Mouse (Mus musculus) left cerebral cortex, postnatal 10 days (tissue): ENCODE data around the gene Exosc5. TPM values are rescaled to one million over a fixed set of nuclear protein-coding genes. Genes with fewer than 3 reads are reported as not detected.

Source experiments
- DNase-seq, 2 experiments: peaks; one replicate each; pipeline ENCODE4 v3.0.0; 2021 to 2022; ENCODE audit warnings: low spot score in 2 of 2, mixed read lengths in 1 of 2; ENCODE audit errors: extremely low spot score in 1 of 2
- intact Hi-C: fragments of 180-260 bp; cut with DNase I; formaldehyde crosslinking; loops from one replicate; pipeline ENCODE4 v1.15.1; 2025
- total RNA-seq, 2 experiments: library from RNA; stranded (reverse); gene quantifications; 2 replicates each; pipeline ENCODE4 v1.2.3; 2021

Gene Exosc5
- 10 to 100 TPM; 21.8 to 22.0 TPM for total RNA-seq

DNA sequence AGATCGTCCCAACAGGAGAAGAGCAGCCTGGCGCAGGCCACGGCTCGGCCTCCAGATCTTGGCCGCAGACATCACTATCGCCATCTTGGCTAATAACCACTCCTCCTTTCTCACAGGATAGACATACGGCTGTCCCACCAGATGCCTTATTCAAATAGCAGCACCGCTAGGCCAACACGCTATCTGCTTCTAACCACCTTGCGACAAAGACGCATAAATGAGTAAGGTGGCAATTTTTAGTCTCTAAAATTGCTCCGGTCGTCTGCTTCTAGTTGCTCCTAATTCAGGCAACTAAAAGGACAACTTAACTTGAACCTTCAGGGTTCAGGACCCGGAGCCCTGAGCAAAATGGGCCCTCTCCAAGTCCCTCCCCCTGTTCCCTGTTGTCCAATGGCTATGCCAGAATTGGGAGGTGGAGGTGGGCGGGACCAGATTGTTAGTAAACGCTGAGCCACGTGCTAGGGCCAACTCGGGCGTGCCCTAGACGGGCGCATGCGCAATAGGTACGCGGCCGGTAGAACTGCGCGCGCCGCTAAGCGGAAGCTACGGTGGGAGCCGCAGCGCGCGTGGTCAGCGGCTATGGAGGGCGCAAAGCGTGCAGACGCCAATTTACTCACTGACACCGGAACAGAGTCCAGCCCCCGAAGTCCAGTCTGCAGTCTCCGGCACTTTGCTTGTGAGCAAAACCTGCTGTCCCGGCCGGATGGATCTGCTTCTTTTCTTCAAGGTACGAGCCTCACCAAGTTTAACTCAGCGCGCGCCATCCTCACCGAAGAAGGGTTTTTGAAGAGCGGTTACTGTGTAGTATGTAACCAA lies at the start of gene Exosc5, which contains the start of gene Bckdha:
Gene Exosc5 (plus strand): TSS at position 508 of the 816 bp plus-strand sequence.
Gene Bckdha (minus strand): TSS at position 325 of the 816 bp plus-strand sequence.
- DNase-seq, result peak; percentile 100
- intact Hi-C loops, result no loop called here

DNA sequence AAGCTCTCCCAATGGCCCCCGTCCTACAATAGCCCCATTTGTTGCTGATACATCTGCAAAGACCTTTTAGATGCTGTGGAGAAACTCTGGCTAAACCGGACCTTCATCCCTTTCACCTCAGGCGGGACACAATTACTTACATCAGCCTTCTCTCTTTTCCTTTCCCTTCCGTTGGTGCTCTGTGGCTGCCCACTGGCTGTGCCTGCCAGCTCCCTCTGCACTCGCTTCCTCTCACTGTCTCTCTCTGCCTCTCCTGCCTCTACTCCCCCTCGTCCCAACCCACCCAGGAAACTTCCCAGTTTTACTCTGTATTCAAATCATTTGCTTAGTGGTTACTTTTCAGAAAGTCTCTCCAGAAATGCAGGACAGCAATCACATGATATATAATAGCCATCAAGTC lies 48.9 kb upstream of the Exosc5 start:
- DNase-seq, result no peak
- intact Hi-C loops, result no loop called here

DNA sequence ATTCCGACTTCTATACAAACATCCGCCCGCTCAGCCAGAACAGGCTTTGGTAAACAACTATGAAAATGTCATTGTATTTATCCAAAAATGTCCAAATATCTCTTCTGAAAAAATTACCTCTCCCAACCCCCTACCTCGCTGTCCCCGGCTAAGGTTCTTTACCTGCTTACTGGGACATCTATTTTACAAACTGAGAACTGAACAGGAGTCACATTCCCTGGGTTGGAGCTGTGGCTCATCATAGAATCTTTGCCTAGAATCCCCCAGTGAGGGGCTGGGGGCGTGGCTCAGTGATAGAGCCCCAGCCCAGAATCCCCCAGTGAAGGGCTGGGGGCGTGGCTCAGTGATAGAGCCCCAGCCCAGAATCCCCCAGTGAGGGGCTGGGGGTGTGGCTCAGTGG lies 47.5 kb upstream of the Exosc5 start:
- DNase-seq, result no peak
- intact Hi-C loops, result no loop called here

DNA sequence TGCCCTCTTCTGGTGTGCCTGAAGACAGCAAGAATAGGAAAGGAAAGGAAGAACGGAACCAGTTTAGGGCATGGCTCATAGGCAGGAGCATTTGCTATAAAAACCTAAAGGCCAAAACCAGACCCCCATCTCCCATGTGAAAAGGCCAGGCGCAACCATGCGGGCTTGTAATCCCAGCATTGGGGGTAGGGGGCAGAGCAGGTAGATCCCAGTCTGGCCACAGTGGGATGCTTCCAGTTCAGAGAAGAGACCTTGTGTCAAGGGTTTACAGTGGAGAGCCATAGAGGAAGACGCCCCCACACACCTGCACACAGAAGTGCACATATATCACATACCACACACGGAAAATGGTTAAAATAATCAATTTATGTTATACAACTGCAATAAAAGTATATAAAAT lies 44.9 kb upstream of the Exosc5 start:
- no peak for DNase-seq
- intact Hi-C loops, result no loop called here

DNA sequence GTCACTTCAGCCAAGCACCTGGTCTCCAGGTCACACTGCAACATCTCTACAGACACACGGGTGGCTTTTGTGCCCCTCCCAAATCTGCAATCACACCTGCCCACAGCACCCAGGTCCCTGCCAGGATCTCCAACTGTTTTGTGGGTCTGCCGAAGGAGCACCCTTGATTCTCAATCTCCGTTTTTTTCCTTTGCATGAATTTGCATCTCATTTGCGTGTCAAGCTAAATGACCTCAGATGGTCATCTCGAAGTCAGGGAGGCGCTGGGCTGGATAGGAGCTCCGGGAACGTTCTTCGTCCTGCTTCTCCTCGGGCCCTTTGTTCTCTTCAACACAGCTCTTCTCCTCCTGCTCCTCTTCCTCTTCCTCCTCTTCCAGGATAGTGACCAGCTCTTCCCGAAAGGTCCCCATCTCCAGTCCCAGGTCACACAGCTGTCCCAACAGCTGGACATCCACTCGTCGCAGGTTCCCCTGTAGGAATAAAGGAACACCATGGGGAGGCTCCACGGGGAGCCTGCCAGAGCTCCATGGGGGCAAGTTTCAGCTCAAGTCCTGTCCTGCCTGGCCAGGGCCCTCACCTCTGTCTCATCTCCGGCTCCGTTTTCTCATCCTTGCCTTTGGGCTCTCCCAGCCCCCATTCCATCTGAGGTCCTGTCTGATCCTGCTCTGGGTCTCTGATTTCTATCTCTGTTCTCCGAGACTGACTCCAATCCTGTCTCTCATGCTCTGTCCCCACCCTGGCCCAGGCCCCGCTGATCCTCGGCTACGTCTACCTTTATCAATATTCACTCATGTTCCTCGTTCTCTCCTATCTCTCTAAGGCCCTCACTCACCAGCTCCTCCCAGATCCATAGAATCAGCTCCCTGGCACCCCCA lies 43.9 kb upstream of the Exosc5 start:
- intact Hi-C loops, result no loop called here
- DNase-seq, result no peak

- DNase-seq, result peak in 1 of 2 experiments; percentile 51
- intact Hi-C loops, result no loop called here
Measured at GRCm38 (mm10) chr7:25615706-25616011, 43.3 kb upstream of the Exosc5 start, which contains the start of gene Erich4. TSS of gene Erich4 (minus strand) at chr7:25615892.

DNA sequence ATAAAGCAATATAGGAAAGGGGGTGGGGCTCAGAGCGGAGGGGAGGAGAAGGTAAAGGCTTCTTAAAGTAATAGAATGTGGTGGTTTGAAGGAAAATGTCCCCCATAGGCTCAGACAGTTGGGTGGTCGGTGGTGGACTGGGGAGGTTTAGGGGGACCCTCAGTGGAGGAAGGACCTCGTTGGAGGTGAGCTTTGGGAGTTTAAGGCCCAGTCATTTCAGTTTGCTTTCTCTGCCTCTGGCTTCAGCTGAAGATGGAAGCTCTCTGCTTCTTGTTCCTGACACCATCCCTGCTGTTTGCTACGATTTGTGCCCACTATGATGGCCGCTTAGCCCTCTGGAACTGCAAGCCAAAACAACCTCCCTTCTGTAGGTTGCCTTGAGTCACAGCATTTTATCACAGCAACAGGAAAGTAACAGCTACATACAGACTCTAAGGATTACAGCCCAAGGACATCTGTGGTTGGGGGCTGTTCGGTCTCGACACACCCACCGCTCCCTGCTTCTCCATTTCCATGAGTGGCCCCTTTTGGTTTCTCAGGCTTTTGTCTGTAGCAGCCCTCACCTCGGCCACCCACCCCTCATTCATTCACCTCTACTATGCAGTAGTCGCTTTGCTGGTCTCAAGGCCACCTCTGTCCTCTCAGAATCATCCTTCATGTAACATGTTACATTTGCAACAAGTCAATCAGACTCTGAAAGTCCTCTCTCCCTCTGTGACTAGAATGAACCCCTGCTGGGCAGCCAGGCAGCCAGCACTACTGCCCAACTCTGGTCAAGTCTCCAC lies 41.4 kb upstream of the Exosc5 start:
- intact Hi-C loops, result no loop called here
- peak in 1 of 2 experiments; percentile 15 for DNase-seq

DNA sequence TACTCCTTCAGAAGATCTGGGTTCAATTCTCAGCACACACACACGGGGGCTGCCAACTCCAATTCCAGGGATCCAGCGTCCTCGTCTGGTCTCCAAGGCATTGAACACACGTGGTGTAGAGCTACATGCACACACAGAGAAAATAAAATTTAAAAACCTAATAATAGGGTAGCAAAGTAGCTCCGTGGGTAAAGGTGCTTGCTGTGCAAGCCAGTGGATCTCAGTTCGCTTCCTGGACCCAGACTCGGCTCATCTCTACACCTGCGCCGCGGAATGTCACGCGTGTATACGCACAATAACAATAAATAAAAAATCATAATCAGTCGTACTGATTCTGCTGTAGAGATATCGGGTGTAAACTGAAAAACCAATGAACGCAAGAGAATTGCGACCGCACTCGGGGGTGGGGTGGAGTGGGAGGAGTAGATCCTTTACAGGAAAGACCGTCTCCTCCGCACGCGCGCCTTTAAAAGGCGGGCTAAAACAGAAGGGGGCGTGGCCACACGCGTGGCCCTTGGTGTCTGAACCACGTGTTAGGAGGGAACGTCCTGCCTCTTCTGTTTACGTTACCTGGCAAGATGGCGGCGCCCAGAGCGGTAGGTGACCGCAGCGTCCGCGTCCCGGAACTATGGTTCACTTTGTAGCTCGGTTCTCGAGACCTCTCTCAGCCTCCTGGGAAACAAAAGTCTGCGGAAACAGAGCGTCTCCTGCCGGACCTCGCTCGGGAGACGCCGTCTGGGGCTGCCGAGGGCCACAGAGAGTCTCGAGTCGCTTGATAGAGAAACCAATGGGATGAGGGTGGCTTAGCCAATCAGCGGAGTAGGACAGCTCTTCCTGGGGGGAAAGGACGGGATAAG lies 39.9 kb upstream of the Exosc5 start, which contains the start of gene Dmac2:
Gene Dmac2 (plus strand): TSS at position 550 of the 857 bp plus-strand sequence.
- intact Hi-C loops, result no loop called here
- peak; percentile 90 to 95 for DNase-seq

DNA sequence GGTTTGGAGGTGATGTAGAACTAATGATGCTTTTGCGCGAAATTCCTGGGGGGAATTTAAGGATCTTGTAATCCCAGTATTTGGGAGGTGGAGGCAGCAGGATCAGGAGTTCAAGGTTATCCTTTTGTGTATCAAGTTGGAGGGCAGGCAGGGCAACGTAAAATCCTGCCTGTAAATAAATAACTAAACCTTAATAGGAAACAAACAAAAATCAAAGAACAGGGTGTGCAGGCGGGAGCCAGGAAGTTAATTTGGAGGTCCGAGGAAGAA lies 39.3 kb upstream of the Exosc5 start:
- DNase-seq, result peak in 1 of 2 experiments; percentile 9
- intact Hi-C loops, result no loop called here

- DNase-seq, result peak in 1 of 2 experiments; percentile 12
- intact Hi-C loops, result no loop called here
Measured at GRCm38 (mm10) chr7:25620101-25620500, 38.9 kb upstream of the Exosc5 start.

DNA sequence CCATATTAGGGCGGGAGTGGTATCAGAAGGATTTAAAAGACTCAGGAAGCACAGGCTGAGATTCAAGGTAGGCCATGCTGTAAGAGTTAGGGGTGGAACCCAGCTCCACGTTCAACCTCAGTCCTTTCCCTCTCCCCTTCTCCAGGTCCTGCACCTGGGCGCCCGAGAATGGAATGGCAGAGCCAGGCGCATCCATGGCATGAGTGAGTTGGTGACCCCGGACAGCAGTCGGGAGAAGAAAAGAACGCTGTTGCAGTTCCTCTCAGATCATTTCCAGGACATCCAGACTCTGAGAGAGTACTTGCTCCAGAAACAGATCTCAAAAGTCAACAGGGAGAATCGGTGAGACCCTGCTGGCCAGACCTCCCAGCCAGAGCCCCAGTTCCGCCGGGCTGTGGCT lies 38.2 kb upstream of the Exosc5 start:
- intact Hi-C loops, result no loop called here
- DNase-seq, result peak in 1 of 2 experiments; percentile 22

DNA sequence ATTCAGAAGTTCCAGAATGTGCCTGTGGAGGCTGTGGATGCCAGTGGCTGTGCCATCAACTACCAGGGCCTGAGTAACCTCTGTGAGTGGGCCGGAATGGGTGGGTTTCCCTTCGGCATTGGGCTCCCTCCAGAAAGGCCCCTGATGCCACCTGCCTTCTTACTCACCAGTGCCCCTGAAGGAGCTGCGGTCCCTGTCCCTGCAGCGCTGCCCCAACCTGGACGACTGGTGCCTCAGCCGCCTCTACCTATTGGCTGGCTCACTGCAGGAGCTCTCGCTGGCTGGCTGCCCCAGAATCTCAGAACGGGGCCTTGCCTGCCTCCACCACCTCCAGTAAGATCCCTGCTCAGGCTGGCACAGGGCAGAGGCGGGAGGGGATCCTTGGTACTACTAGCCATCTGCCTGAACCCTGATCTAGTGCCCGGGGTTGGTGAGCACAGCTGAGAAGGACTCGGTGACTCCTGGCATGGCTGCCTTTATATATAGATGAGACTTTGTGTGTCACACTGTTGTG lies 35.0 kb upstream of the Exosc5 start:
- peak in 1 of 2 experiments; percentile 33 for DNase-seq
- intact Hi-C loops, result no loop called here

DNA sequence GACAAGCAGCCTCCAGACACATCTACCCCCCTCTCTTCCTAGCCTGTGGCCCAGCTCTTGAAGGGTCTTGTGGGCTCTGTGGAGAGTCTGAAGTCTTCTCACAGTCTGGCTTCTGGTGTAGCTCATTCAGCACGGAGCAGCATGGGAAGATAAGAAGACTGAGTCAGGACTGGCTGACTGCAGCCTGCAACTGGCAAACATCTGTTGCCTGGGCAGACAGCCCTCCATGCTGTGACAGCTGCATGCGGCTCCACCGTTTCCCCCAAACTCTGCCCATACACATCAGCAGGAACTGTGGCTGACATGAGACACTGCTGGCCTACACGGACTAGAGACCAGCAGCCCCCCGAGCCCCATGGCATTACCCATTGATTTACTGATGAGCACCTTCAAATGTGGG lies 34.1 kb upstream of the Exosc5 start:
- DNase-seq, result peak in 1 of 2 experiments; percentile 19
- intact Hi-C loops, result no loop called here

DNA sequence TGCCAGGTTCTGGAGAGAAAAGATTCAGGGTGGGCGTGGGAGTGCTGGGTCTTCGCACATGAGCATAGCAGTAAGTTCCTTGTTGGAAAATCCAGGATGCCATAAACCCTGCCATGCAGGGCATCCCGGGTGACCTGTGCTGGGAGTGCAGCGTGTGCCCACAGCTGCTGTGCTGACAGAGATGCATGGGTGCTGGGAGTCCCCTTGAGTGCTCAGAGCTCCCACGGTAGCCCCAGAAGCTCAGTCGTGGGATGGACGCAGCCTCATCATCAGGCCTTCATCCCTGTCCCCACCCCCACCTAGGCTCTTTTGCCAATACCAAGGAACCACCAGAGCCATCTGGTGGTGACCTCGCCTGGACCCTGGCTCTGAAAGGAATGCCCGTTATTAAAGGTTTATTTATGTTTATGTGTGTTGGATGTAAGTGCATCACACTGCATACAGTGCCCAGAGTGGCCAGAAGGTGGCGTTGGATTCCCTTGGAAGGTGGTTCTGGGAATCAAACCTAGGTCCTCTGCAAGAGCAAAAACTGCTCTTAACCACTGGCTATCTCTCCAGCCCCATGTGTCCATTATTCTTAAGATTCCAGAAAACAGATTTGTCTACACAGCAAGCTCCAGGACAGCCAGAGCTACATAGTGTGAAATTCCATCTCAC lies 33.2 kb upstream of the Exosc5 start:
- intact Hi-C loops, result no loop called here

GRCm38 (mm10) chr7:25626509-25627430 lies 32.2 kb upstream of the Exosc5 start, which contains the start of gene B3gnt8:
TSS of gene B3gnt8 (plus strand) at chr7:25626654.
- DNase-seq, result peak in 1 of 2 experiments; percentile 53
- intact Hi-C loops, result no loop called here

More for the DNA sequence above, 33.2 kb upstream of the Exosc5 start:
- DNase-seq, result peak in 1 of 2 experiments; percentile 43
